Mouse (Mus musculus) ES-Bruce4 (cell line): Measurements from ENCODE around the gene Rspo1. TPM values are rescaled to one million over a fixed set of nuclear protein-coding genes. Genes with fewer than 3 reads are reported as not detected.

Source experiments
- H3K27ac ChIP-seq: 2 replicates; pipeline ENCODE4 v1.5.1; 2012; ENCODE audit warnings: low read length, inconsistent platforms; ENCODE audit not compliant: insufficient read depth
- H3K27me3 ChIP-seq: 2 replicates; pipeline ENCODE4 v1.6.1; 2012; ENCODE audit warnings: mild to moderate bottlenecking, low read length, inconsistent platforms; ENCODE audit not compliant: control insufficient read depth, poor library complexity, insufficient read depth, severe bottlenecking
- H3K36me3 ChIP-seq: 2 replicates; pipeline ENCODE4 v1.6.1; 2012; ENCODE audit warnings: inconsistent platforms, mild to moderate bottlenecking, low read length, moderate library complexity; ENCODE audit not compliant: control insufficient read depth, poor library complexity, insufficient read depth, severe bottlenecking
- H3K4me1 ChIP-seq: one replicate; pipeline ENCODE4 v1.8.1; 2011; ENCODE audit warnings: low read length; ENCODE audit not compliant: control insufficient read depth, insufficient read depth
- H3K4me3 ChIP-seq: 2 replicates; pipeline ENCODE4 v1.5.1; 2011; ENCODE audit warnings: low read depth, mild to moderate bottlenecking, low read length
- H3K9ac ChIP-seq: 2 replicates; pipeline ENCODE4 v1.6.1; 2012; ENCODE audit warnings: low read depth, mild to moderate bottlenecking, inconsistent platforms; ENCODE audit not compliant: poor library complexity, severe bottlenecking
- H3K9me3 ChIP-seq: replicated peaks from 2 replicates; pipeline ENCODE4 v1.6.1; 2012; ENCODE audit warnings: mild to moderate bottlenecking, low read length, inconsistent platforms; ENCODE audit not compliant: control insufficient read depth, poor library complexity, insufficient read depth, severe bottlenecking
- CTCF ChIP-seq: IDR thresholded peaks from one replicate; pipeline ENCODE4 v1.8.1; 2011; ENCODE audit warnings: low read depth, low read length
- EP300 ChIP-seq: IDR thresholded peaks from 2 replicates; pipeline ENCODE4 v1.6.1; 2011; ENCODE audit warnings: low read depth, low read length; ENCODE audit not compliant: insufficient read depth
- POLR2A ChIP-seq: IDR thresholded peaks from one replicate; pipeline ENCODE4 v1.8.1; 2011; ENCODE audit warnings: low read length; ENCODE audit not compliant: insufficient read depth
- polyA plus RNA-seq: library from polyadenylated mRNA; stranded (reverse); fragments of >200 nt; gene quantifications from 2 replicates; pipeline ENCODE4 v1.2.4, GENCODE M21; 2011; ENCODE audit warnings: low read depth; ENCODE audit not compliant: missing spikeins, insufficient read depth, insufficient read length

The Rspo1 gene
- polyA plus RNA-seq, 1 experiment, result 2.5 TPM

DNA sequence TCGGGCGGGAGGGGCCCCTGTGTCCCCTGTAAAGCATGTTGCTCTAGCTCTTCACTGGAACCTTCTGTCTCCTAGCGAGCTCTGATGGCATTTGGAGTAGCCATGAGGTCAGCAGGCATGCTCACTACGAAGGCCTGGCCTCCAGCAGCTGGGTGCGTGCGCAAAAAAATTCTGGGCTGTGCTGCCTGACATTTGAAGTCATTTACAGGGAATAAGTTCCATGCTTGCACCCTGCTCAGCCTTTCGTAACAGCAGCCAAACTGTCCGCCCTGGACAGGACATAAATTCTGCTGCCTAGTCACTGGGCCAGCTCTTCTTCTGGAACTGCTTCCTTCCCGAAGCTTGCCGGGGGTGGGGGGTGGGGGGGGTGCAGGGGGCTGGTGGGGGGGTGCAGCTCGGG lies 27.2 kb upstream of the Rspo1 start:
- H3K9me3 ChIP-seq, result no peaks in the 10 kb centered on the region
- H3K4me1 ChIP-seq, result no peaks in the 10 kb centered on the region
- H3K36me3 ChIP-seq, result no peaks in the 10 kb centered on the region
- H3K27me3 ChIP-seq, result no peaks in the 10 kb centered on the region
- no peak overlapping the region for H3K4me3 ChIP-seq
- no peak for TF ChIP-seq CTCF
- TF ChIP-seq POLR2A, result no peak
- no peak for TF ChIP-seq EP300
- no peak overlapping the region for H3K9ac ChIP-seq
- no peak overlapping the region for H3K27ac ChIP-seq

DNA sequence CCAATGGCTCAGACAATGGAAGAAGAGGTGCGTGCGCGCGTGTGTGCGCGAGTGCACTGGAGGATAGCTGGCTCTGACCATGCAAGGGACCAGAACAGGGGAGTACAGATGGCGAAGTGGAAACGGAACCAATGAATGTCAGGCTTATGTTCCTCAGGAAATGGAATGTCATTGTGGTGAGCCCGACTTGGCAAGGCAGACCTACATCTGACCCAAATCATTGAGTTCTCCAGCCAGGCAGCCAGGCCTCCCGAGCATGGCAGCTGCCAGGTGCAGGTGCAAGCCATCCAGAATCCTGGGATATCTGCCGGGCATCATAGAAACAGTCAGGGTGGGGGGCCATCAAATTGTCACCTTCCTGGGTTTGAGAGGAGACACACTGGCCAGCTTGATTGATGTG lies 25.3 kb upstream of the Rspo1 start:
- no peaks in the 10 kb centered on the region for H3K4me1 ChIP-seq
- no peak overlapping the region for H3K9ac ChIP-seq
- TF ChIP-seq POLR2A, result no peak
- no peak for TF ChIP-seq EP300
- no peak for TF ChIP-seq CTCF

DNA sequence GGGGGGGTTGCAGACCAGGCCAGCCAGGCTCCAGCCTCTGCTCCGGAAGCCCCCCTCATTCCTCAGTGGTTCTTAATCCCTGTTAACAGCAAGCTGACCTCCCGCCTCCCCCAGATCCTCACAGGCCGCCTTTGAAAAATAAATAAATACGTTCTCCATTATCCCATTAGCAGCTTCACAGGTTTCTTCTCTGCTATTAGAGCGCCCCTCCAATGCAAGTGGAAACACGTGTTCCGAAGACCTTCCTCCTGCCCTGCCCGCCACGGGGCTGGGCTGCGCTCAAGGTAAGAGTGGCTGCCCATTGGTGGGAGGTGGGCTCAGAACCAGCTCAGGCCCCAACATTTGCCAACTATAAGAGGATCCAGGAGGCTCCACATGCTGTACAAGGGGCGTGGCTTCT lies 23.7 kb upstream of the Rspo1 start:
- Histone ChIP-seq H3K4me3 (no peak overlapping the region), H3K9ac (no peak overlapping the region), H3K9me3 (no peaks in the 10 kb centered on the region), H3K36me3 (no peaks in the 10 kb centered on the region), H3K27me3 (no peaks in the 10 kb centered on the region), H3K4me1 (no peaks in the 10 kb centered on the region), H3K27ac (no peak overlapping the region)
- no peak for TF ChIP-seq EP300
- no peak for TF ChIP-seq CTCF
- TF ChIP-seq POLR2A, result no peak

More for the DNA sequence above, 25.3 kb upstream of the Rspo1 start:
- no peak overlapping the region for H3K27ac ChIP-seq
- H3K36me3 ChIP-seq, result no peaks in the 10 kb centered on the region
- no peaks in the 10 kb centered on the region for H3K27me3 ChIP-seq
- no peaks in the 10 kb centered on the region for H3K9me3 ChIP-seq
- no peak overlapping the region for H3K4me3 ChIP-seq

DNA sequence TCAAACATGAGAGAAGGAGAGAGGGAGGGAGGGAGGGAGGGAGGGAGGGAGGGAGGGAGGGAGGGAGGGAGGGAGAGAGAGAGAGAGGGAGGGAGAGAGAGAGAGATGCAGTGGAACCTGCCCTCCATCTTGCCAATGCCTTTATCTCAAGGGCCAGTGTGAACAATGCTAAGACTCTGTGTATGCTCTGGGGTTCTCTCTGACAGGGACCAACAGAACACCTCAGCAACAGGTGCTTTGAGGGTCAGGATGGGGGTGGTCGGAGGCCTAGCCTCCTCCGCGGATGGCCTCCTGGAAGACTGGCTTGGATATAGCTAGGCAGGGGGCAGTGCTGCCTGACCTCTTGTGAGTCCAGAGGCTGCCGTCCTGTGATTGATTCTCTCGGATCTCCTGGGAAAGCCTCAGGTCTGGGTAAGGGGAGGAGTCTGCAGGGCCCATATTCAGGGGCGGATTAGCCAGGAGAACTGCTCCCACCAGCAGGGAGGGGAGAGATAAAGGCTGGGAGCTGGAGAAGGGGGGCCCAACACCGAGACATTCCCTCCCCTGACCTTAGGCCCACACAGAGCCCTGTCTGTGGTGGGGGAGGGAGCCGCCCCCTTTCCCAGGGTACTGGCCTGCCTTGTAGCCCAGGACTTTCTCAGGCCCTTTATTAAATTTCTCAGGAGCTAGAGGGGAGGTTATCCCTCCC lies 21.2 kb upstream of the Rspo1 start:
- no peak overlapping the region for H3K27ac ChIP-seq
- TF ChIP-seq POLR2A (no peak), CTCF (no peak)
- H3K9ac ChIP-seq, result no peak overlapping the region
- no peaks in the 10 kb centered on the region for H3K36me3 ChIP-seq
- H3K27me3 ChIP-seq, result no peaks in the 10 kb centered on the region
- no peak overlapping the region for H3K4me3 ChIP-seq
- no peaks in the 10 kb centered on the region for H3K4me1 ChIP-seq
- no peaks in the 10 kb centered on the region for H3K9me3 ChIP-seq

DNA sequence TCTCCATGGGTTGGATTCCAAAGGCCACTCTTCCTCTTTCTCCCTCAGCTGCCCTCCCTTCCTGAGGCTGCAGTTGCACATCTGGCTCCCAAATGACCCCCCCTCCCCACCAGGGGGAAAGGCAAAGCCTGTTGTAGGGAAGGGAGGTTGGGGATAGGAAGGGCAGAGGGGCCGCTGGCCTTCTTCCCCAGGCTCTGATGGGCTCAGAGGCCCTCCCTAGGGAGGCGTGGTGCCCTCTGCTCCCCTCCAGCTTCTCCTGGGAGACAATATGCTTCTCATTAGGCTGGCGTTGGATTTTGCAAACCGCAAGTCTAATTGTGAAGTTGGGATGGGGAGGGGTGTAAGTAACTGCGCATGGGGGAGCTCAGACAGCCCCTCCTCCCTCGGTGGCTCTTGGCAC lies 17.5 kb upstream of the Rspo1 start:
- Histone ChIP-seq H3K9ac (no peak overlapping the region), H3K4me3 (no peak overlapping the region), H3K4me1 (no peaks in the 10 kb centered on the region), H3K27me3 (no peaks in the 10 kb centered on the region), H3K36me3 (no peaks in the 10 kb centered on the region), H3K9me3 (no peaks in the 10 kb centered on the region), H3K27ac (no peak overlapping the region)
- TF ChIP-seq EP300, result no peak
- no peak for TF ChIP-seq CTCF
- no peak for TF ChIP-seq POLR2A

DNA sequence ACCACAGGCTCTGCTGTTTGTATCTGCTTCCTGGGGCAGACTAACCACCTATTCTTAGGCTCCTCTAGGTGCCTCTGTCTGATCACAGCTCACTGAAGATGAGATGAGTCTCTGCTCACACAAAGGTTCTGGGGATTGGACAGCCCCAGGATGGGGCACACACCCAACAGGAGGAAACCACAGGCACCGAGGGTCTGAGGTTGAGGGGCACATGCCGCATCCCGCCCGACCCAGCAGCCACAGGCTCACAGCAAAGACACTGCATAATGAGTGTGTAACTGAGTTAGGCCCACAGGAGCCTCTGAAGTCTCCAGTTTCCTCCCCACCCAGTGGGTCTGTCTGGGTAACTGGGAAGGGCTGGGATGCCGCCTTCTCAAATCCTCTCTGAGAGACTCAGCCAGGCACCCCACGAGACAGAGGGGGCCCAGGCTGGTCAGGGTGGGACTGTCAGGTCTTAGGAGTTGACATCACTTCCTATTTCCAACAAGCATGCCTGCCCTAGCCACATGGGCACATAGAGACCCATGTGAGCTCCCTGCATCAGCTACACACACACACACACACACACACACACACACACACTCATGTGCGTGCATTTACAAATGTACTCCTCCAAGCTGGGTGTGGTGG lies 16.9 kb upstream of the Rspo1 start:
- H3K9me3 ChIP-seq, result no peaks in the 10 kb centered on the region
- H3K9ac ChIP-seq, result no peak overlapping the region
- H3K27ac ChIP-seq, result no peak overlapping the region
- H3K4me3 ChIP-seq, result no peak overlapping the region
- no peaks in the 10 kb centered on the region for H3K27me3 ChIP-seq
- no peaks in the 10 kb centered on the region for H3K36me3 ChIP-seq
- no peaks in the 10 kb centered on the region for H3K4me1 ChIP-seq
- TF ChIP-seq POLR2A (no peak), EP300 (no peak), CTCF (no peak)
